Mouse (Mus musculus): ENCODE data around the gene 1700012P22Rik. TPM values are rescaled to one million over a fixed set of nuclear protein-coding genes. Genes with fewer than 3 reads are reported as not detected.

The 1700012P22Rik gene
- not detected in 2 replicates for polyA plus RNA-seq (2015; fragmentation: Nextera tagmentation; extraction: Ambion mirVana)

DNA sequence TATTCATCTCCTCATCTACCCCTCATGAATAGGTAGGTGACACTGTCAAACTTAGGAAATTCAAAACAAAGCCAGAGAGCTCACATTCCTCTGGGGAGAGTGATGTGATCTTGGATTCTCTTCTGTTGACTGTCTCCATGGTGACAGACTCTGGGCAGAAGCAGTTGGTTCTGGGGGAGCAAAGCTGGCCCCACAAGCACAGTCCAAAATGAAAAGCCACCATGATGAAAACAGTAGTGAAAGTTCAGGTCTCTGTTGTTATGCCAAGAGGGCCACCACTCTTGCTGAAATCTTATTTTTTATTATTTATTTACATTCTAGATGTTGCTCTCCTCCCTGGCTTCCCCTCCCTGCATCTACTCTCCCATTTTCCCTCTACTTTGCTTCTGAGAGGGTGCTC, at the start of gene 1700012P22Rik:
Gene 1700012P22Rik, minus strand, starts transcription at position 101 of the 400 bp plus-strand sequence.
- H3K4me2 ChIP-seq: no peak within 1 kb of the TSS
- H3K4me3 ChIP-seq: no peak within 1 kb of the TSS
- H3K9ac ChIP-seq: no peak within 1 kb of the TSS
- no peak within 1 kb of the TSS for H3K27ac ChIP-seq
- no peaks in the 10 kb centered on the region for H3K4me1 ChIP-seq (replicated peaks)
- no peaks in the 10 kb centered on the region for H3K36me3 ChIP-seq
- no peaks in the 10 kb centered on the region for H3K9me3 ChIP-seq (replicated peaks)
- no peak for ATAC-seq (replicated peaks; ENCODE audit: insufficient number of reproducible peaks, insufficient read depth, low FRiP score, low read depth)
- no peaks in the 10 kb centered on the region for H3K27me3 ChIP-seq

DNA sequence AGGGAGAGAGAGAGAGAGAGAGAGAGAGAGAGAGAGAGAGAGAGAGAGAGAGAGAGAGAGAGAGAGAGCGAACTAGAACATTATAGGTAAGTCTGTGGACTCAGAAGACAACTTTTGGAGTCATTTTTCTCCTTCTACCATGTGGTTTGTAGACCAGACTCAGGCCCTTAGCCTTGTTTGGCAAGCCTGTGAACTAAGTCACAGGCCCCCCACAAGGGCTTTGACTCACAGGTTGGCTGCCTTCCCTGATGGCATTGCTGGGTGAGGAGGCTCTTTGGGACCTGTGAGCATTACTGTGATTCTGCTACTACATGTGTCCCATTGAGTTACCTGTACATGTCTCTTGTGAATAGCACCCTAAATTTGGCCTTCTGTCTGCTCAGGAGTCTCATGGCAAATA, 29.5 kb upstream of the 1700012P22Rik start:
- Histone ChIP-seq H3K27me3 (no peaks in the 10 kb centered on the region), H3K4me2 (no peak overlapping the region), H3K36me3 (no peaks in the 10 kb centered on the region), H3K9ac (no peak overlapping the region), H3K4me3 (no peak overlapping the region), H3K9me3 (replicated peaks) (no peaks in the 10 kb centered on the region), H3K4me1 (replicated peaks) (no peaks in the 10 kb centered on the region), H3K27ac (no peak overlapping the region)
- ATAC-seq (replicated peaks; ENCODE audit: insufficient number of reproducible peaks, insufficient read depth, low FRiP score, low read depth): no peak
- 60% methylated on average over 1 of the region's 1 CpGs for WGBS

DNA sequence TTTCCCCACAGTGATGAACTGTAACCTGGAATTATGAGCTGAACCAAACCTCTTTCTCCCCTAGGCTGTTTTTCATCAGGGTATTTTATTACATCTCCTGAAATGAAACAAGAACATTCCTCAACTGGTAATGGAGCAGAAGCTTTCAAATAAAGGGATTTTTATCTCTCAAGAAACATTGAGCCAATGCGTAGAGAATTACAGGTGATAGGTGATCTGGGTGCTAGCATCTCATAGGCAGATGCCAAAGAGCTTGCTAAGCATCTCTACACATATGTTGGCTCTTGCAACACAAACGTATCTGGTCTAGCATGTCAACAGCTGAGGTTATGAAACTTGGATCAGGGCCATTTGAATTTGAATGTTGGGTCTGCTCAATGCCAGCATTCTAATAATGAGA, 26.6 kb upstream of the 1700012P22Rik start:
- no peak overlapping the region for H3K4me3 ChIP-seq
- no peaks in the 10 kb centered on the region for H3K36me3 ChIP-seq
- H3K27ac ChIP-seq: no peak overlapping the region
- ATAC-seq (replicated peaks; ENCODE audit: insufficient number of reproducible peaks, insufficient read depth, low FRiP score, low read depth): no peak
- no peaks in the 10 kb centered on the region for H3K27me3 ChIP-seq
- WGBS: 59% methylated on average over 2 of the region's 2 CpGs
- no peak overlapping the region for H3K4me2 ChIP-seq
- H3K4me1 ChIP-seq (replicated peaks): no peaks in the 10 kb centered on the region
- no peak overlapping the region for H3K9ac ChIP-seq
- no peaks in the 10 kb centered on the region for H3K9me3 ChIP-seq (replicated peaks)

DNA sequence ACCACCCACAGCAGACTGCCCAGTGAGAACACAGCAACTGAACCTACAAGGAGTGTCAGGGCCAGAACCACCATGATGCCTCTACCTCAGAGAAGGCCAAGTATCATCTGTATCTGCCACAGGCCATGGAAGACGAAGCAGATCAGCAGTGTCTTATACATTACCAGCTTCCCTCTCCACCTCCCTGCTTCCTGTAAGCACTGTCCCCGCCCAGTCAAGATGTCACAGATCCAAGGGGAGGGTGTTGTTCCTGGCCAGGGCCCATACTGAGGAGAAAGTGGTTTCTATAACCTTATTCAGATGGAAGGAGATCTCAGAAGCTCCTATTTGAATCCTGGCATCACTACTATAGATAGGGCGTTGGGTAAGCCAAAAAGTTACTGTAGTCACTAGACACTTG, 25.1 kb upstream of the 1700012P22Rik start, which contains the start of gene Aadacl3:
Gene Aadacl3, minus strand, starts transcription at position 101 of the 400 bp plus-strand sequence.
- H3K27ac ChIP-seq: no peak within 1 kb of the TSS
- H3K4me1 ChIP-seq (replicated peaks): no peaks in the 10 kb centered on the region
- 56% methylated on average over 3 of the region's 3 CpGs for WGBS
- no peaks in the 10 kb centered on the region for H3K27me3 ChIP-seq
- H3K9me3 ChIP-seq (replicated peaks): no peaks in the 10 kb centered on the region
- no peaks in the 10 kb centered on the region for H3K36me3 ChIP-seq
- H3K4me2 ChIP-seq: no peak within 1 kb of the TSS
- H3K4me3 ChIP-seq: no peak within 1 kb of the TSS
- no peak for ATAC-seq (replicated peaks; ENCODE audit: insufficient number of reproducible peaks, insufficient read depth, low FRiP score, low read depth)
- H3K9ac ChIP-seq: no peak within 1 kb of the TSS

DNA sequence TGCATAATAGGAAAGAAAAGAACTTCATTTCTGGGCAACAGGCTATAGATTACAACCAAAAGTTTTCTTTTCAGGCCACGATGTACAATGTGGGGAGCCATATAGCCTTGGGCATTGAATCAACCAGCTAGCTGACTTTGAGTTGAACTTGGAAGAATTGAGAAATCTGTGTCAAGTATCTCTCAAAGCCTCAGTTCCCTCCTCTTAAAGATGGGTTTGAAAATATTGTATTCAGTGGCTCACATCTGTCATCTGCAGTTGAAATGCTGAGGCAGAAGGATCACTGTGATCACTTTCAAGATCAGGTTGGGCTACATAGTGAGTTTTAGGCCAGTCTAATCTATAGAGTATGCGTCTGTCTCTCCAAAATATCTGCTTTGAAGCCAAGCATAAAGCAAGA, 14.6 kb upstream of the 1700012P22Rik start, which contains the start of gene Gm9944:
Gene Gm9944, minus strand, starts transcription at position 101 of the 400 bp plus-strand sequence.
- H3K9me3 ChIP-seq (replicated peaks): no peaks in the 10 kb centered on the region
- ATAC-seq (replicated peaks; ENCODE audit: insufficient number of reproducible peaks, insufficient read depth, low FRiP score, low read depth): no peak
- no peak within 1 kb of the TSS for H3K4me3 ChIP-seq
- H3K27ac ChIP-seq: no peak within 1 kb of the TSS
- no peaks in the 10 kb centered on the region for H3K27me3 ChIP-seq
- WGBS: 66% methylated on average over 2 of the region's 2 CpGs
- H3K4me2 ChIP-seq: no peak within 1 kb of the TSS
- H3K4me1 ChIP-seq (replicated peaks): no peaks in the 10 kb centered on the region
- no peaks in the 10 kb centered on the region for H3K36me3 ChIP-seq
- no peak within 1 kb of the TSS for H3K9ac ChIP-seq

DNA sequence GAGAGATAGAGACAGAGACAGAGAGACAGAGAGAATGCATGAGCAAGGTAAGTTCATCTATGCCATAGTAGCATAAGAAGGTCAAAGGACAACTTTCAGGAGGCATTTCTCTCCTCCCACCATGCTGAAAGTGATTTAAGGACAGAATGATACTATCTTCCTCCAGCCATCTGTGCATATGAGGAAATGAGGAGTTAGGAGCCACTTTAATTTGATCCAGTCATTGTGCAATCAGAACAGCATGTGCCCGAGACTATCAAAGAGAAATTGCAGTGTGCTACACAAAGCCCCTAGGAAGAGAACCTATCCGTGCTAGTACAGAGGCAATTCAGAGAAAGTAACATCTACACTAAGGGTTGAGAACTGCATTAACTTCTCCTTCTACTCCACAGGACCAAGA, 10.0 kb upstream of the 1700012P22Rik start:
- Histone ChIP-seq H3K4me3 (no peak overlapping the region), H3K4me1 (replicated peaks) (no peaks in the 10 kb centered on the region), H3K9me3 (replicated peaks) (no peaks in the 10 kb centered on the region), H3K27me3 (no peaks in the 10 kb centered on the region), H3K4me2 (no peak overlapping the region), H3K27ac (no peak overlapping the region), H3K36me3 (no peaks in the 10 kb centered on the region), H3K9ac (no peak overlapping the region)
- no peak for ATAC-seq (replicated peaks; ENCODE audit: insufficient number of reproducible peaks, insufficient read depth, low FRiP score, low read depth)
- WGBS: 66% methylated on average over 2 of the region's 2 CpGs

DNA sequence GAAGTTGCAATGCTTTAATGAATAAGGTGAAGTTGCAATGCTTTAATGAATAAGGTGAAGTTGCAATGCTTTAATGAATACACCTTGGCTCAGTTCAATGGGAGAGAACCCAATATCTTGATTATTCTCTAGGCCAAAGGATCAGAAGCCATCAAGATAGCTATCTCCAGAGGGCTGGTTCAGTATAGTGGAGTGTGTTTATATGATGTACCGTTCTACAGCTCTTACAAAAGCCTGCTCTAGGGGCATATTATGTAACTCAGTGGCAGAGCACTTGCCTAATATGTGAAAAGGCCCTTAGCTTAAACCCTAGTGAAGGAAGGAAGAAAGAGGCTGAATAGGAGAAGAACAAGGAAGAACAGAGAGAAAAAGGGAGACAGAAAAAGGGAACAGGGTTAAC, 3.0 kb upstream of the 1700012P22Rik start:
- no peak for ATAC-seq (replicated peaks; ENCODE audit: insufficient number of reproducible peaks, insufficient read depth, low FRiP score, low read depth)

DNA sequence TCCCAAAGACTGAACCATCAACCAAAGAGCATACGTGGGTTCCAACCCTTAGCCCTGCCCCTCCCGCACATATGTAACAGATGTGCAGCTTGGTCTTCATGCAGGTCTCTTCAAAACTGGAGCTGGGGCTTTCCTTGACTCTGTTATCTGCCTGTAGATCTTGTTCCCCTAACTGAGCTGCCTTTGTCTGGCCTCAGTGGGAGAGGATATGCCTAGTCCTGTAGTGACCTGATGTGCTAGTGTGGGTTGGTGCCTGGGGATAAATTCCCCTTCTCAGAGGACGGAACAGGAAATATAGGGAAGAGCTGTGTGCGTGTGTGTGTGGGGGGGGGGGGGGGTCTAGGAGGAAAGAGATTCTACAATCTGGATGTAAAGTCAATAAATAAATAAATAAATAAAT, 2.5 kb upstream of the 1700012P22Rik start:
- no peaks in the 10 kb centered on the region for H3K9me3 ChIP-seq (replicated peaks)
- WGBS: 81% methylated on average over 4 of the region's 4 CpGs
- no peaks in the 10 kb centered on the region for H3K36me3 ChIP-seq
- H3K4me3 ChIP-seq: no peak overlapping the region
- no peaks in the 10 kb centered on the region for H3K27me3 ChIP-seq
- no peak for ATAC-seq (replicated peaks; ENCODE audit: insufficient number of reproducible peaks, insufficient read depth, low FRiP score, low read depth)
- H3K27ac ChIP-seq: no peak overlapping the region
- no peak overlapping the region for H3K4me2 ChIP-seq
- H3K4me1 ChIP-seq (replicated peaks): no peaks in the 10 kb centered on the region
- H3K9ac ChIP-seq: no peak overlapping the region

More for the DNA sequence above, 3.0 kb upstream of the 1700012P22Rik start:
- no peak overlapping the region for H3K4me3 ChIP-seq
- H3K27ac ChIP-seq: no peak overlapping the region
- H3K9ac ChIP-seq: no peak overlapping the region
- H3K9me3 ChIP-seq (replicated peaks): no peaks in the 10 kb centered on the region
- no peaks in the 10 kb centered on the region for H3K4me1 ChIP-seq (replicated peaks)
- H3K27me3 ChIP-seq: no peaks in the 10 kb centered on the region
- H3K4me2 ChIP-seq: no peak overlapping the region
- H3K36me3 ChIP-seq: no peaks in the 10 kb centered on the region
- WGBS: 69% methylated on average over 1 of the region's 1 CpGs

DNA sequence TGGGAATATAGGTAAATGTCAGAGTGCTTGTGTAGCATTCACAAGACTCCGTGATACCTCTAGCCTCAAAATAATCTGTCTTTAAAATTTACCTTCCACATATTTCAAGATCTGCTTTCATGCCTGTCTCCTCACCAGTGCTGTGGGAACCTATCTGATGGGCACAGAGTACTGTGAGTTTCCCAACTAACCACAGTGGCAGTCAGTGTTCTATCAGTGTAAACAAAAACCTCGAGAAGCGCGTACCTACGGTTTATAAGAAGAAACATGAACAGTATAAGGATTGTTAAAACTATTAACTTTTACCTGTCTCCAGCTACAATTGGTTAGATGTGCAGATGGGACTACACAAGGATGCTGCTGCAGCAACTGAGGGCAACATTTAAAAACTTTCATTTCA, 5.4 kb downstream of the 1700012P22Rik start:
- no peak overlapping the region for H3K9ac ChIP-seq
- no peak overlapping the region for H3K27ac ChIP-seq
- no peak overlapping the region for H3K4me2 ChIP-seq
- no peaks in the 10 kb centered on the region for H3K27me3 ChIP-seq
- H3K4me3 ChIP-seq: no peak overlapping the region
- 85% methylated on average over 5 of the region's 5 CpGs for WGBS
- no peaks in the 10 kb centered on the region for H3K36me3 ChIP-seq
- no peaks in the 10 kb centered on the region for H3K9me3 ChIP-seq (replicated peaks)
- ATAC-seq (replicated peaks; ENCODE audit: insufficient number of reproducible peaks, insufficient read depth, low FRiP score, low read depth): no peak
- H3K4me1 ChIP-seq (replicated peaks): no peaks in the 10 kb centered on the region

DNA sequence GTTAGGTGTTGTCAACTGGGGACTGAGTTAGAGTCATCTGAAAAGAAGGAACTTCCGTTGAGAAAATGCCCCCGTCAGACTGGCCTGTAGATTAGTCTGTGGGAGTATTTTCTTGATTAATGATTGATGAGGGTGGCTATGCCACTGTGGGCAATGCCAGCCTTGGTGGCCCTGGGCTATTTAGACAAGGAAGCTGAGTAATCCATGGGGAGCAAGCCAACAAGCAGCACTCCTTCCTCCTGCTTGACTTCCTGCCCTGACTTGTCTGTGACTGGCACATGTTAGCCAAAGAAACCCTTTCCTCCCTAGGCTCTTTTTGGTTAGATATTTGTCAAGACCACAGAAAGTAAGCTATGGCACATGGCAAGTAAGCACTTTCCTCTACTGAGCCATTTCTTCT, 7.8 kb downstream of the 1700012P22Rik start:
- WGBS: 75% methylated on average over 2 of the region's 2 CpGs
- Histone ChIP-seq H3K4me1 (replicated peaks) (no peaks in the 10 kb centered on the region), H3K36me3 (no peaks in the 10 kb centered on the region), H3K4me2 (no peak overlapping the region), H3K27me3 (no peaks in the 10 kb centered on the region), H3K4me3 (no peak overlapping the region), H3K9ac (no peak overlapping the region), H3K9me3 (replicated peaks) (no peaks in the 10 kb centered on the region), H3K27ac (no peak overlapping the region)
- no peak for ATAC-seq (replicated peaks; ENCODE audit: insufficient number of reproducible peaks, insufficient read depth, low FRiP score, low read depth)

DNA sequence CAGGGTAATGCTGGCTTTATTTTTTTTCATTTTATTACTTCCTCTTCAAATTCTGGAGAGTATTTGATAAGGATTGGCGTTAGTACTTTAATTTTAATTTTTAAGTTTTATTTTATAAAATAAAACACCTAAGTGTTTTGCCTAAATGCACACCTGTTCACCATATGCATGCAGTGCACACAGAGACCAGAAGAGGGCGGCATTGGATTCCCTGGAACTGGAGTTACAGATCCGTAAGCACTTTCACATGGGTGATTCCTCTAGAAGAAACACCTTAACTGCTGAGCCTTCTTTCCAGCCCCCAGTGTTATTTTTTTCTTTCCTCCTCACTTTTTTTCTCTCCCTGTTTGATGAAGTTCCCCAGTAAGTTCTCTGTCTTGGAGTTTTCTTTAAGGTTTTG, 9.7 kb downstream of the 1700012P22Rik start:
- Histone ChIP-seq H3K27me3 (no peaks in the 10 kb centered on the region), H3K9me3 (replicated peaks) (no peaks in the 10 kb centered on the region)
- WGBS: 22% methylated on average over 3 of the region's 3 CpGs

DNA sequence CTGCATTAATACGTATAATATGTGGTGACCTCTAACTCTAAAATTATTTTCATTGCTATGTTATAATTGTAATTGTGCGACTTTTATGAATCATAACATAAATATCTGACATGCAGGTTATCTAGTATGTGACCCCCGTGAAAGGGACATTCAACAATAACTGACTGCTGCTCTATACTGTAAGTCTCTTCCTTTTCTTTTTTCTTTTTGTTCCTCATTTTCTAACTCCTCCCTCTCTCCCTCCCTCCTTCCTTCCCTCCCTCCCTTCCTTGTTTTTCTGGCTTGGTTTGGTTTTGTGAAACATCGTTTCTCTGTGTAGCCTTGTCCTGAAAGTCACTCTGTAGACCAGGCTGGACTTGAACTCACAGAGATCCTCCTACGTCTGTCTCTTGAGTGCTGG, 14.0 kb downstream of the 1700012P22Rik start:
- Histone ChIP-seq H3K27me3 (no peaks in the 10 kb centered on the region), H3K27ac (no peak overlapping the region), H3K4me3 (no peak overlapping the region), H3K9me3 (replicated peaks) (no peaks in the 10 kb centered on the region), H3K36me3 (no peaks in the 10 kb centered on the region), H3K9ac (no peak overlapping the region), H3K4me2 (no peak overlapping the region), H3K4me1 (replicated peaks) (no peaks in the 10 kb centered on the region)
- WGBS: 66% methylated on average over 5 of the region's 5 CpGs
- ATAC-seq (replicated peaks; ENCODE audit: insufficient number of reproducible peaks, insufficient read depth, low FRiP score, low read depth): no peak

More for the DNA sequence above, 9.7 kb downstream of the 1700012P22Rik start:
- H3K4me2 ChIP-seq: no peak overlapping the region
- H3K9ac ChIP-seq: no peak overlapping the region
- no peak for ATAC-seq (replicated peaks; ENCODE audit: insufficient number of reproducible peaks, insufficient read depth, low FRiP score, low read depth)
- H3K36me3 ChIP-seq: no peaks in the 10 kb centered on the region
- H3K27ac ChIP-seq: no peak overlapping the region
- no peaks in the 10 kb centered on the region for H3K4me1 ChIP-seq (replicated peaks)
- no peak overlapping the region for H3K4me3 ChIP-seq
